Mouse (Mus musculus) bone marrow macrophage, adult 2 months (primary cell): ENCODE data around the gene Chrnd.

Experiments used
- CTCF ChIP-seq: IDR thresholded peaks from 2 replicates; pipeline ENCODE4 v1.5.1; 2012; ENCODE audit warnings: low read depth, mild to moderate bottlenecking, low read length, moderate library complexity
- POLR2A ChIP-seq: IDR thresholded peaks from 2 replicates; pipeline ENCODE4 v1.6.1; 2012; ENCODE audit warnings: mild to moderate bottlenecking, low read depth, low read length, borderline replicate concordance

DNA sequence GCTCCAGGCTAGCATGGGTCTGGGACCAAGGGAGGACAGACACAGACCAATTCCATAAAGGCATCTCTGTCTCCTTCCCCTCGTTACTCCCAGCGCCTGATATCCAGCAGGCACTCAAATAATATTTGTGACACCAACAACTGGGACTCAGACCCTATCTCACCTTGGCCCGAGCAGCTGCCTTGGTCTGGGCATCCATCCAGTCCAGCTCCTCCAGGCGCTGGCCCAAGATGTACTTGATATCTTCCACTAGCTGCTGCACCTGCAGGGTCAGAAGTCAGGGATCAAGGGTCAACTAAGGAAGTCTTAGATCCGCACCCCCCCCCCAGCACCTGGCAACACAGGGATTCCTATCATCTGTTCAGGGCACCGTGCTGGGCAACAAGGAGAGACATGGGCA lies 39.1 kb upstream of the Chrnd start:
- TF ChIP-seq CTCF (no peak), POLR2A (no peak)
